Mouse (Mus musculus) thymus, postnatal 4 days (tissue): ENCODE results near the gene Dmac2.

Experiments used
- DNase-seq: peaks from one replicate; pipeline ENCODE4 v3.0.0; 2021

Dmac2 gene

DNA sequence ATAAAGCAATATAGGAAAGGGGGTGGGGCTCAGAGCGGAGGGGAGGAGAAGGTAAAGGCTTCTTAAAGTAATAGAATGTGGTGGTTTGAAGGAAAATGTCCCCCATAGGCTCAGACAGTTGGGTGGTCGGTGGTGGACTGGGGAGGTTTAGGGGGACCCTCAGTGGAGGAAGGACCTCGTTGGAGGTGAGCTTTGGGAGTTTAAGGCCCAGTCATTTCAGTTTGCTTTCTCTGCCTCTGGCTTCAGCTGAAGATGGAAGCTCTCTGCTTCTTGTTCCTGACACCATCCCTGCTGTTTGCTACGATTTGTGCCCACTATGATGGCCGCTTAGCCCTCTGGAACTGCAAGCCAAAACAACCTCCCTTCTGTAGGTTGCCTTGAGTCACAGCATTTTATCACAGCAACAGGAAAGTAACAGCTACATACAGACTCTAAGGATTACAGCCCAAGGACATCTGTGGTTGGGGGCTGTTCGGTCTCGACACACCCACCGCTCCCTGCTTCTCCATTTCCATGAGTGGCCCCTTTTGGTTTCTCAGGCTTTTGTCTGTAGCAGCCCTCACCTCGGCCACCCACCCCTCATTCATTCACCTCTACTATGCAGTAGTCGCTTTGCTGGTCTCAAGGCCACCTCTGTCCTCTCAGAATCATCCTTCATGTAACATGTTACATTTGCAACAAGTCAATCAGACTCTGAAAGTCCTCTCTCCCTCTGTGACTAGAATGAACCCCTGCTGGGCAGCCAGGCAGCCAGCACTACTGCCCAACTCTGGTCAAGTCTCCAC, 1.6 kb upstream of the Dmac2 start:
- DNase-seq, result no peak

DNA sequence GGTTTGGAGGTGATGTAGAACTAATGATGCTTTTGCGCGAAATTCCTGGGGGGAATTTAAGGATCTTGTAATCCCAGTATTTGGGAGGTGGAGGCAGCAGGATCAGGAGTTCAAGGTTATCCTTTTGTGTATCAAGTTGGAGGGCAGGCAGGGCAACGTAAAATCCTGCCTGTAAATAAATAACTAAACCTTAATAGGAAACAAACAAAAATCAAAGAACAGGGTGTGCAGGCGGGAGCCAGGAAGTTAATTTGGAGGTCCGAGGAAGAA, 443 bp downstream of the Dmac2 start:
- no peak for DNase-seq

DNA sequence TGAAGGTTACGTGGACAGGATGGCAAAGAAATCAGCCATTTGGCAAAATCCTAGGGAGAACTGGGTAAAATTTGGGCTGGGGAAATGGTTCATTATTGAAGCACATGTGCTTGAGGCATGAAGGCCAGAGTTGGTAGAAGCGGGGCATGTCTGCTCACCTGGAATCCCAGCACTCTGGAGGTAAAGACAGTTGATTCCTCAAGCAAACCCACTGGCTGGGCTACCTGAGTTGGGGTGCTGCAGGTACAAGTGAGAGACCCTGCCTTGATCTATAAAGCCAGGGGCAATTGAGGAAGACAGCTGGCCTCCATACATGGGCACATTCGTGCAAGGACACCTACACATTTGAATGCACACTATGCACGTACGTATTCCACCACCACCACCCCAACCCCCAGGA, 887 bp downstream of the Dmac2 start:
- no peak for DNase-seq

DNA sequence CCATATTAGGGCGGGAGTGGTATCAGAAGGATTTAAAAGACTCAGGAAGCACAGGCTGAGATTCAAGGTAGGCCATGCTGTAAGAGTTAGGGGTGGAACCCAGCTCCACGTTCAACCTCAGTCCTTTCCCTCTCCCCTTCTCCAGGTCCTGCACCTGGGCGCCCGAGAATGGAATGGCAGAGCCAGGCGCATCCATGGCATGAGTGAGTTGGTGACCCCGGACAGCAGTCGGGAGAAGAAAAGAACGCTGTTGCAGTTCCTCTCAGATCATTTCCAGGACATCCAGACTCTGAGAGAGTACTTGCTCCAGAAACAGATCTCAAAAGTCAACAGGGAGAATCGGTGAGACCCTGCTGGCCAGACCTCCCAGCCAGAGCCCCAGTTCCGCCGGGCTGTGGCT, 1.5 kb downstream of the Dmac2 start:
- no peak for DNase-seq

DNA sequence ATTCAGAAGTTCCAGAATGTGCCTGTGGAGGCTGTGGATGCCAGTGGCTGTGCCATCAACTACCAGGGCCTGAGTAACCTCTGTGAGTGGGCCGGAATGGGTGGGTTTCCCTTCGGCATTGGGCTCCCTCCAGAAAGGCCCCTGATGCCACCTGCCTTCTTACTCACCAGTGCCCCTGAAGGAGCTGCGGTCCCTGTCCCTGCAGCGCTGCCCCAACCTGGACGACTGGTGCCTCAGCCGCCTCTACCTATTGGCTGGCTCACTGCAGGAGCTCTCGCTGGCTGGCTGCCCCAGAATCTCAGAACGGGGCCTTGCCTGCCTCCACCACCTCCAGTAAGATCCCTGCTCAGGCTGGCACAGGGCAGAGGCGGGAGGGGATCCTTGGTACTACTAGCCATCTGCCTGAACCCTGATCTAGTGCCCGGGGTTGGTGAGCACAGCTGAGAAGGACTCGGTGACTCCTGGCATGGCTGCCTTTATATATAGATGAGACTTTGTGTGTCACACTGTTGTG, 4.7 kb downstream of the Dmac2 start:
- DNase-seq, result no peak

DNA sequence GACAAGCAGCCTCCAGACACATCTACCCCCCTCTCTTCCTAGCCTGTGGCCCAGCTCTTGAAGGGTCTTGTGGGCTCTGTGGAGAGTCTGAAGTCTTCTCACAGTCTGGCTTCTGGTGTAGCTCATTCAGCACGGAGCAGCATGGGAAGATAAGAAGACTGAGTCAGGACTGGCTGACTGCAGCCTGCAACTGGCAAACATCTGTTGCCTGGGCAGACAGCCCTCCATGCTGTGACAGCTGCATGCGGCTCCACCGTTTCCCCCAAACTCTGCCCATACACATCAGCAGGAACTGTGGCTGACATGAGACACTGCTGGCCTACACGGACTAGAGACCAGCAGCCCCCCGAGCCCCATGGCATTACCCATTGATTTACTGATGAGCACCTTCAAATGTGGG, 5.6 kb downstream of the Dmac2 start:
- DNase-seq, result peak; percentile 15

DNA sequence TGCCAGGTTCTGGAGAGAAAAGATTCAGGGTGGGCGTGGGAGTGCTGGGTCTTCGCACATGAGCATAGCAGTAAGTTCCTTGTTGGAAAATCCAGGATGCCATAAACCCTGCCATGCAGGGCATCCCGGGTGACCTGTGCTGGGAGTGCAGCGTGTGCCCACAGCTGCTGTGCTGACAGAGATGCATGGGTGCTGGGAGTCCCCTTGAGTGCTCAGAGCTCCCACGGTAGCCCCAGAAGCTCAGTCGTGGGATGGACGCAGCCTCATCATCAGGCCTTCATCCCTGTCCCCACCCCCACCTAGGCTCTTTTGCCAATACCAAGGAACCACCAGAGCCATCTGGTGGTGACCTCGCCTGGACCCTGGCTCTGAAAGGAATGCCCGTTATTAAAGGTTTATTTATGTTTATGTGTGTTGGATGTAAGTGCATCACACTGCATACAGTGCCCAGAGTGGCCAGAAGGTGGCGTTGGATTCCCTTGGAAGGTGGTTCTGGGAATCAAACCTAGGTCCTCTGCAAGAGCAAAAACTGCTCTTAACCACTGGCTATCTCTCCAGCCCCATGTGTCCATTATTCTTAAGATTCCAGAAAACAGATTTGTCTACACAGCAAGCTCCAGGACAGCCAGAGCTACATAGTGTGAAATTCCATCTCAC, 6.5 kb downstream of the Dmac2 start:
- DNase-seq, result peak; percentile 86

DNA sequence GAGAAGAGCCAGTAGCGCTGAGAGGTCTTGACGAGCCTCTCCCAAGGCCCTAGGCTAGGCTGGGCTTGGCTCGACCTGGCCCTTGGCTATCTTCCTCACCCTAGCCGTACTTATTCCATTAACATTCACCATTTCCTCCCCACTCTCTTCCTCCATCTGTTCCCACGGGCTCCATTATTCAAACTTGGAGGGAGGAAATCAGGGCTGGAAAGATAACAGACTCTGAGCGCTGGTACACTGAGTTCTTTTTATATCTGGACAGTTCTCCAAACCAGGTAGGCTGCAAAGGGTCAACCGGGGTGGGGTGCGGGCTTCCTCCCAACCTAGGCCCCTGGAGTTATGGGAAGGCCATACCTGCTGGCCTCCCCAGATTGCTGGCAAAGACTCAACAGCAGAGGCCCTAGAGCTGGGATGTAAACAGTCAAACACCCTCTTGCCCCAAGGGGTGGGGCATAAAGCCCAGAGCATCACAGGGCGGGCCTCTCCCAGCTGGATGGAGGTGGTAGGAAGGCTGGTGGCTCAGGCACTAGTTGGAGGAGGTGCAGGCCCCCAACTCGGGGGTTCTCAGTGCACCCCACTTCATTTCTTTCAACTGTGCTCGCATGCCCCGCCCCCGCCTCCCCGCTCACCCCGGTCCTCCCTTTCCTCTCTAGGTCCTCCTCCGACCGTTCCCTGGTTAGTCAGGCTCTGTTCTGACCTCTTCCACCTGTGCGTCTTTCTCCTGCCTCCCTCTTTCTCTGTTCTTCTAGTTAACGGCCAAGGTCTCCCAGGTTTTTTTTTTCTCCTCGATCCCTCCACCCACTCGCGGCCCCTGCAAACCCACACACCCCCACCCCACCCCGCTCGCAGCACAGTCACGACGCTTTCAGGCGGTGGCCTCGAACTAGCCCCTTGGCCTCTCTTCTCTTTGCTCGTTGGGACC, 7.6 kb downstream of the Dmac2 start, which contains the start of gene B3gnt8:
Gene B3gnt8, plus strand, starts transcription at position 146 of the 922 bp plus-strand sequence.
- peak; percentile 76 for DNase-seq

DNA sequence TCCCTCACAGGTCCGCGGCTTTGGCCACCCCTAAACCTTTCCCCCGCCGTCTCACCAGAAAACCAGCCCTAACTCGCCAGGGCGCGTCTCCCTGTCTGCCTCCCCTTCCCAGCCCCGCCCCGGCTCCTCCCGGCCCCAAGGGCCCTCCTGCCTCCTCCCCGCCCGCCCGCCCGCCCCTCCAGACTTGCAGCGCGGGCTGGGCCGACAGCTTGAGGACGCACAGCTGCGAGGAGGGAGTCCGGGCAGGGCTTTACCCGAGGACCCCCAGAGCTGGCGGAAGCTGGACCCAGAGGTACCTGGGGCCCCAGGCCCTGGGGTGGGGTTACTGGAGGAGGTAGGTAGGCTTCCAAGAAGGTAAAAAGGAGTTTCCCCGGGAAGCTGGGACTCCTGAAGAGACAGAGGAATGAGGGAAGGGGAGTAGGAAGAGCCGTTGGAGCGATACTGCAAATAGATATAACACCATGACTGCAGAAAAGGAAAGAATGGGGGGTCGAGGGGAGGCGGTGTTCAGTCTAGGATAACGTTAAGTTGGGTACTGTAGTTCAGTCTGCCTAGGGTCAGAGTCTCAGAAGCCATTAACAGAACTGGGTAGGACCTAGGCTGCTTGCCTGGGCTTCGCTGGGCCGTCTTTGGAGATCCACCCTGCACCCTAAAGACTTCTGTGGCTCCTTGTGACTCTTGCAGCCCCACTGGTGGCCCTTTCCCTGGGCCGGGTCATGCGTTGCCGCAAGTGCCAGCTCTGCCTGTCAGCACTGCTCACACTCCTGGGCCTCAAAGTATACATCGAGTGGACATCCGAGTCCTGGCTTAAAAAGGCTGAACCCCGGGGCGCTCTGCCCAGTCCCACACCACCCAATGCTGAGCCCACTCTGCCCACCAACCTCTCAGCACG, 8.5 kb downstream of the Dmac2 start:
- peak; percentile 82 for DNase-seq

DNA sequence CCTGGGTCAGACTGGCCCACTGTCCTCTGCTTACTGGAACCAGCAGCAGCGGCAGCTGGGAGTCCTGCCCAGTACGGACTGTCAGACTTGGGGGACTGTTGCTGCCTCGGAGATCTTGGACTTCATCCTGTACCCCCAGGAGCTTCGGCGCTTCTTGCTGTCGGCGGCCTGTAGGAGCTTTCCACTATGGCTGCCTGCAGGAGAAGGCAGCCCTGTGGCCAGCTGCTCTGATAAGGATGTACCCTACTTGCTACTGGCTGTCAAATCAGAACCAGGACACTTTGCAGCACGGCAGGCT, 9.1 kb downstream of the Dmac2 start:
- DNase-seq, result no peak

DNA sequence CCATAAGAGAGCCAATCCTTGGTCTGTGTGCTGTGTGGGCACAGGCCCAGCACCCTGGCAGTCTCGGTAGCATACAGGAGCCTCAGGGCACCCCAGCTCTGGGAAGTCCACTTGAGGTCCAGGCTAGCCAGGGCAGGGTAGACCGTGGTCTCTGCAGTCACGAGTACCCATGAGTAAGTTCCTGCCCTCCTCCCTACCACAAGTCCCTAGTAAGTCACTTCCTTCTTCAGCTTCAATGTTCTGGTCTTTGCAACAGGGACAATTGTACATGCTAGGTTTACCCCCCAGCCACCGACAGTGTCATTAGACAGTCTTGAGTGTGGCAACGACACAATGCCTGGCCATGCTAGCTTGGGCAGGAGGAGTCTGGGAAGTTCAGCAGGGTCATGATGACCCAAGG, 13.5 kb downstream of the Dmac2 start:
- DNase-seq, result no peak

DNA sequence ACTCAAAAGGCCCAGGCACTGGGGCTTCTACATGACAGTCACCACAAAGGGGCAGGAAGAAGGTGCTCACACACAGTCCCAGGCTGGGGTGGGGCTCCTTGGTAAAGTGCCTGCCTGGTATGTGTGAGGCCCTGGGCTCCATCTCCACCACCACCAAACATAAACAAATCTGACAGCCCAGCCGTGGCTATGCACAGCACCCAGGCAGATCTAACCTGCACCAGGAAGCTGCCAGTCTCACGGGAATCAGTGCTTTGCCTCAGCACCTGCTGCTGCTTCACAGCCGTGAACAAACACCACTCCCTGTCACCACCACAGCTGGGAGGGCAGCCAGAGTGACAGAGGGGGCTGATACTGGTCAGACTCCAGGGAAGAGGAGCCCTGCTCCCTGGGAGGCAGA, 17.2 kb downstream of the Dmac2 start:
- DNase-seq, result peak; percentile 64

DNA sequence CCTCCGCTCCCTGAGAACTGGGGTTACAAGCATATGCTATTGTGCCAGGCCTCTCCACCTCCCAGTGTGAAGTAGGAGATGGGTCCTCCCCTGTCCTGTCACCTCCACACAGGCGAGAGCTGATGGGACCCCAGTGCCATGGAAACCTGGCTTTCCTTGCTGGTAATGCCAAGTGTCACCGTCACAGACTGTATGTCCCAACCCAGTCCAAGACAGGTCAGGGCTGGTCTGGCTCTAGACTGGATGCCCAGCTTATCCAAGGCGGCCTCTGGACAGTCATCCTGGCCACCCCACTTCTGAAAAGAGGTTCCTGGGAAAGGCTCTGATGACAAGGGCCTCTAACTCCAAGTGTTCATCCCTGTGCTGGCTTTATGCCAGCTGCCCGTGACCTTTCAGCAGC, 17.9 kb downstream of the Dmac2 start:
- no peak for DNase-seq

DNA sequence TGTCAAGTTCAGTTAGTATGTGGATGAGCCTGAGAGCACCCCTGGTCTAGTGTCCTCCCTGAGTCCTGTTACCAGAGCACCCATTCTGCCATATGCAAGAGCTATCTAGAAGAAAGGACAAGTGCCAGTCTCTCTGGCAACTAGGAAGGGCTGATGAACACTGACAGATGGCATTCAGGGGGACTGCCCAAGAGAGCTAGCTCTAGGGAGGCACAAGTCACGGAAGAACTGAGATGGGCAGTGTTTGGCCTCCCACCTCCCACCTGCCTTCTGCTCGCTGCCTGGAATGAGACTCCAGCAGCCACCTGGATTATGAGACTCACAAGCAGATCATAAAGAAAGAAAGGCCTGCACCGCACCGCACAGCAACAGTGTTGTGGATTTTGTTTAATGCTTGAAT, 20.5 kb downstream of the Dmac2 start:
- DNase-seq, result no peak

DNA sequence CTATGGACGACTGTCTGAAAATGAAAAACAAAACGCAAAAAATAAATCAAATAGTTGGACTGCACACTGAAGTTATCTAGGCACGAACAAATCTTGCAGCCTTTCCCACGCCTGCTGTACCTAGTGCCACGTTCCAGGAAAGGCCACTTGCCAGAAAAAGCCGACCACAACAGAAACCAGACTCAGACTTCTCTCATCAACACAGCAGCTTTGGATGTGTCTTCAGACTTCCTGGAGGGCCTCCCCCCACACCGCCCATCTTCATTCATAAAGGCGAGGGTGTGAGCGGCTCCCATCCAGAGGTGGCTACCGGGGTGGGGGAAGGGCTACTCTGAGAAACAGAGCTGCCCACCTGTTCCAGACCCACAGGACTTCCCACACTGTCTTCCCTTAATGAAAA, 24.9 kb downstream of the Dmac2 start:
- DNase-seq, result peak; percentile 53

DNA sequence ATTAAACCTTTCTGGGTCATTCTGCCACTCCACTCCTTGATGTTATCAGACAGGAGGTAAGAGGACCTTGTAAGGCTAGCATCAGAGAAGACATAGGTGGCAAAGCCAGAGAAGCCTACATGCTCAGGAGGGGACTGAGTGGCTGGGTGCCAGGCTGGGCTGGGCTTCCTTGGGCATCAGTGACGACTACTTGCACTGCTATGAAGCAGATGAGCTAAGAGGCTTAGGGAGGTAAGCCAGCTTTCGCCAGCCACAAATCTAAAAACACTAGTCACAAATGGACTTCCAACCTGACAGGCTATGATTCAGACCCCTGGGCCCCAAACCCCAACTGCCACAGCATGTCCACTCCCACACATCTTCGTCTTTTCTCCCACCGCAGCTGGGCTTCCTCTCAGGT, 25.4 kb downstream of the Dmac2 start:
- DNase-seq, result peak; percentile 32

DNA sequence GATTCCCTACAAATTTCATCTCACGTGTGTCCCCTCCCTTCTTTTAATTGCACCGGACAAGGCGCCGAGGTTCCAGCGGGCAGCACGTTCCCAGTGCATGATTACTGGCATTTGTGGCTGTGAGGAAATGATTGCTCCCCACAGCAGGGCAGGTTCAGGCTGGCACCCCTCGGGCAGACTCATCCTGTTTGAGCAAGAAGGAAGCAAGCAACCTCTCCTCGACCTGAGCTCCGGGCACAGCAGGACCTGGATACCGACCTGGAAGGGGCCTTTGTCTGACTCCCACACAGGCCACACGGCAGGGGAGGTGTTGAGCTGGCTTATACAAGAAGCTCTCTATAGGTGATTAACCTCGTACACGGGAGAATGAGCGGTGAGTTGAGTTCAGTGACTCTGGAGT, 25.9 kb downstream of the Dmac2 start:
- DNase-seq, result peak; percentile 58

DNA sequence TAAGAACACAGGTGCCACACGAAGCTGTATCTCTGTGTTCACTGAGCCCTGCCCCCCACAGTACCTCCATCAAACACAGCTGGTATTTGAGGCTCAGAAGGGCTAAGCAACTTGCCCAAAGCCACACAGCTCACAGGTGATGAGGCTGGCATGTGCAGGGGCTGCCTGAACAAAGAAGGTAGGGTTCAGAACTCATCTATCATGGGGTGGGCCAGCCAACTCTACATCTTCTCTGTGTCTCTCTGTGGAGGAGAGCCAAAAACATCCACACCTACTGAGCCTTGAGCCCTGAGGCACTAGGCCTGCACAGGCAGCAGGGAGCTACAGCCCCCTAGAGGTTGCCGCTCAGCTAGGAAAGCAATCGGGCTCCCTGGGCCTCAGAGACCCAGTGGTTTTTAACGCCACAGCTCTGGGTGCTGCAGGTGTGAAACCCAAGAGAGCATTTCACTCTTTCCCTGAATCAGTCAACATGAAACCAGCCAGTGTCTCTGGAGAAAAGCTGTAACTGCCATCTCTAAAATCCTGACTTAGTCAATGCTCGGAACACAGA, 28.4 kb downstream of the Dmac2 start:
- DNase-seq, result peak; percentile 83

DNA sequence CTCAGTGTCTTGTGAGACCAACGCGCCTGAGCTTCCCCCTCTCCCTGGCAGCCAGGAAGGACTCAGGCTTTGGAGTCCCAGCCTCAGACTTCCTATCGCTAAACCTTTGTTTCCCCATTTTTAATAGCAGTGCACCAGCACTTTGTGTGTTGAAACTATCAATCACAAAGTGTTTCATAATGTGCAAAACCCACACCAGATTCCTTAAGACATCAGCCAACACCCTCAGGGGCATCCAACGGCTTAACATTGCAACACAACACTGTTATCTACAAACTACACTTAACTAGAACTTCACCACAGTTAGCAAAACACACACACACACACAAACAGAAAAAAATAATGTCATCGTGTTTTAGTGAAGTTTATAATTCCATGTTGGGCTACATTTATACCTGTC, 30.6 kb downstream of the Dmac2 start:
- no peak for DNase-seq

DNA sequence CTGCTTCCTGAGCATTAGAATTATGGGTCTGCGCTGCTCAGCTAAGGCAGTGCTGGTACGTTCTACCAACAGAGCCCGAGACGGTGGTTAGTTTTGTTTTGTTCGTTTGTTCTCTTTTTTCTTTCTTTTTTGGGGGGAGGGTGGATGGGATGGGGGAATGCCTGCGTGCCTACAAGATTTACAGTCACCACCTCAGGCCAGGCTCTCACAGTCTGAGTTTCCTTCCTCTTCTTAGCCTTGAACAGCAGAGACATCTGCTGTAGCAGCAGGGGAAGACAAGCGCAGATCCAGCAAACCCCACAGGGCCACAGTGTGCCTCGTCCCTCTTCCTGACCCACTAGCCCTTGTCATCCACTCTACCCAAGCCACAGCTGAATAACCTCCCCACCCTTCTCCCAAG, 32.1 kb downstream of the Dmac2 start:
- DNase-seq, result peak; percentile 56

DNA sequence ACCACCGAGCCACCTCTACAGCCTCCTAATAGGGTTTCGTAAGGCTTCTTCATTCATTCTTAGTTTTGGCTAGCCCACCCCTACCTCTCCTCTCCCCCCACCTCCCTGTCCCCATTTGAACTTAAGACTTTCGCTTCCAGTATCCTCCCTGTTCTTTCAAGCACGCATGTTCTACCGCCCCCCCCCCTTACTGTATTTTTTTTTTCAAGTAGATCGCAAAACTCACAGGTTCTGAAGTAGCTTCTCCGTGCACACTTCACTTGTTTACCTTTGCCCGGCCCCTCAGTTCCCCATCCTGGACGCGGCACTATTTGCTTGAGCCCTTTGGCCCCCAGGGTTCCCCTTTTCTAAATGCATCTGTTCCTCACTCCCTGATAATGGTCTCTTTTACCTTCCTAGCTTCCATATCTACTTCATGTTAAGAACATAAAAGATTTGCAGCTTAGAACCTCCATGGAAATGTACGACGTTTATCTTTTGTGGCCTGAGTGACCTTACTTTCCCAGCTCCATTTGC, 33.1 kb downstream of the Dmac2 start:
- DNase-seq, result no peak
